Mouse (Mus musculus): ENCODE measurements around the gene Klhl22. TPM values are rescaled to one million over a fixed set of nuclear protein-coding genes. Genes with fewer than 3 reads are reported as not detected.

The Klhl22 gene
- total RNA-seq, 2 experiments from 2014 or later, result 3.9 to 4.2 TPM

- ATAC-seq (replicated peaks; ENCODE audit: low FRiP score, poor library complexity, severe bottlenecking), result no peak
These were observed 68.8 kb downstream of the Klhl22 start for GRCm38 (mm10) chr16:17828229-17828628.

- ATAC-seq (replicated peaks; ENCODE audit: low FRiP score, poor library complexity, severe bottlenecking), result no peak
These were observed 69.4 kb downstream of the Klhl22 start for GRCm38 (mm10) chr16:17828867-17829266.

GRCm38 (mm10) chr16:17830385-17831178 lies 71.2 kb downstream of the Klhl22 start:
- ATAC-seq (replicated peaks; ENCODE audit: low FRiP score, poor library complexity, severe bottlenecking), result no peak

- no peak for ATAC-seq (replicated peaks; ENCODE audit: low FRiP score, poor library complexity, severe bottlenecking)
These were observed 72.4 kb downstream of the Klhl22 start for GRCm38 (mm10) chr16:17831781-17832180.

- ATAC-seq (replicated peaks; ENCODE audit: low FRiP score, poor library complexity, severe bottlenecking), result no peak
These were observed 73.4 kb downstream of the Klhl22 start, which contains the start of gene B830017H08Rik for GRCm38 (mm10) chr16:17832821-17833220. Gene B830017H08Rik, plus strand, starts transcription at chr16:17833121.

- no peak for ATAC-seq (replicated peaks; ENCODE audit: low FRiP score, poor library complexity, severe bottlenecking)
These were observed 73.9 kb downstream of the Klhl22 start for GRCm38 (mm10) chr16:17833321-17833680.

- ATAC-seq (replicated peaks; ENCODE audit: low FRiP score, poor library complexity, severe bottlenecking), result no peak
These were observed 74.4 kb downstream of the Klhl22 start for GRCm38 (mm10) chr16:17833681-17834399.

GRCm38 (mm10) chr16:17834543-17834942 lies 75.1 kb downstream of the Klhl22 start:
- ATAC-seq (replicated peaks; ENCODE audit: low FRiP score, poor library complexity, severe bottlenecking), result no peak

GRCm38 (mm10) chr16:17835481-17835880 lies 76.1 kb downstream of the Klhl22 start:
- no peak for ATAC-seq (replicated peaks; ENCODE audit: low FRiP score, poor library complexity, severe bottlenecking)

- ATAC-seq (replicated peaks; ENCODE audit: low FRiP score, poor library complexity, severe bottlenecking), result no peak
These were observed 78.6 kb downstream of the Klhl22 start, which contains the start of gene Car15 for GRCm38 (mm10) chr16:17838051-17838450. Gene Car15, minus strand, starts transcription at chr16:17838364.

- ATAC-seq (replicated peaks; ENCODE audit: low FRiP score, poor library complexity, severe bottlenecking), result no peak
These were observed 80.6 kb downstream of the Klhl22 start for GRCm38 (mm10) chr16:17839976-17840375.

GRCm38 (mm10) chr16:17842437-17842836 lies 83.0 kb downstream of the Klhl22 start:
- ATAC-seq (replicated peaks; ENCODE audit: low FRiP score, poor library complexity, severe bottlenecking), result no peak

Other genes with a start within 250 kb of the Klhl22 start
- 9.6 and 24.1 TPM in 2 replicates for gene Thap7, start 228.5 kb upstream of the Klhl22 start, total RNA-seq (2015; ENCODE audit: low replicate concordance)
- gene Thap7, start 228.5 kb upstream of the Klhl22 start, total RNA-seq (2017; ENCODE audit: low replicate concordance), result 10.8 and 16.3 TPM in 2 replicates
- gene Lrrc74b, start 198.4 kb upstream of the Klhl22 start, total RNA-seq (2015; ENCODE audit: low replicate concordance), result not detected in 2 replicates
- gene Lrrc74b, start 198.4 kb upstream of the Klhl22 start, total RNA-seq (2017; ENCODE audit: low replicate concordance), result not detected in 2 replicates
- not detected in 2 replicates for gene P2rx6, start 197.7 kb upstream of the Klhl22 start, total RNA-seq (2015; ENCODE audit: low replicate concordance)
- gene P2rx6, start 197.7 kb upstream of the Klhl22 start, total RNA-seq (2017; ENCODE audit: low replicate concordance), result not detected in 2 replicates
- 2.2 TPM in 1 of 2 replicates, not detected in the other for gene Slc7a4, start 176.4 kb upstream of the Klhl22 start, total RNA-seq (2015; ENCODE audit: low replicate concordance)
- gene Slc7a4, start 176.4 kb upstream of the Klhl22 start, total RNA-seq (2017; ENCODE audit: low replicate concordance), result not detected in 2 replicates
- gene Smpd4, start 140.3 kb upstream of the Klhl22 start, total RNA-seq (2015; ENCODE audit: low replicate concordance), result 59.1 and 97.3 TPM in 2 replicates
- 32.6 and 43.5 TPM in 2 replicates for gene Smpd4, start 140.3 kb upstream of the Klhl22 start, total RNA-seq (2017; ENCODE audit: low replicate concordance)
- gene Ccdc74a, start 113.1 kb upstream of the Klhl22 start, total RNA-seq (2015; ENCODE audit: low replicate concordance), result 5.0 and 11.5 TPM in 2 replicates
- gene Ccdc74a, start 113.1 kb upstream of the Klhl22 start, total RNA-seq (2017; ENCODE audit: low replicate concordance), result 2.8 and 13.5 TPM in 2 replicates
- gene Med15, start 26.7 kb upstream of the Klhl22 start, total RNA-seq (2015; ENCODE audit: low replicate concordance), result 55.1 and 70.8 TPM in 2 replicates
- gene Med15, start 26.7 kb upstream of the Klhl22 start, total RNA-seq (2017; ENCODE audit: low replicate concordance), result 57.3 and 60.2 TPM in 2 replicates
- gene Scarf2, start 37.7 kb downstream of the Klhl22 start, total RNA-seq (2015; ENCODE audit: low replicate concordance), result 0.42 TPM in 1 of 2 replicates, not detected in the other
- not detected in 2 replicates for gene Scarf2, start 37.7 kb downstream of the Klhl22 start, total RNA-seq (2017; ENCODE audit: low replicate concordance)
- gene B830017H08Rik, start 73.5 kb downstream of the Klhl22 start, total RNA-seq (2015; ENCODE audit: low replicate concordance), result not detected in 2 replicates
- gene B830017H08Rik, start 73.5 kb downstream of the Klhl22 start, total RNA-seq (2017; ENCODE audit: low replicate concordance), result not detected in 2 replicates
- gene Car15, start 78.7 kb downstream of the Klhl22 start, total RNA-seq (2015; ENCODE audit: low replicate concordance), result 7.1 and 9.7 TPM in 2 replicates
- gene Car15, start 78.7 kb downstream of the Klhl22 start, total RNA-seq (2017; ENCODE audit: low replicate concordance), result 4.6 and 9.5 TPM in 2 replicates
- gene Gm20518, start 132.1 kb downstream of the Klhl22 start, total RNA-seq (2015; ENCODE audit: low replicate concordance), result 1.8 and 2.1 TPM in 2 replicates
- gene Gm20518, start 132.1 kb downstream of the Klhl22 start, total RNA-seq (2017; ENCODE audit: low replicate concordance), result 1.0 TPM in 1 of 2 replicates, not detected in the other
- not detected in 2 replicates for gene Tssk1, start 134.6 kb downstream of the Klhl22 start, total RNA-seq (2015; ENCODE audit: low replicate concordance)
- not detected in 2 replicates for gene Tssk1, start 134.6 kb downstream of the Klhl22 start, total RNA-seq (2017; ENCODE audit: low replicate concordance)
- gene Dgcr2, start 138.9 kb downstream of the Klhl22 start, total RNA-seq (2015; ENCODE audit: low replicate concordance), result 21.4 and 38.9 TPM in 2 replicates
- 41.7 and 42.7 TPM in 2 replicates for gene Dgcr2, start 138.9 kb downstream of the Klhl22 start, total RNA-seq (2017; ENCODE audit: low replicate concordance)
- gene Tssk2, start 139.0 kb downstream of the Klhl22 start, total RNA-seq (2015; ENCODE audit: low replicate concordance), result not detected in 2 replicates
- not detected in 2 replicates for gene Tssk2, start 139.0 kb downstream of the Klhl22 start, total RNA-seq (2017; ENCODE audit: low replicate concordance)
- gene Ess2, start 151.7 kb downstream of the Klhl22 start, total RNA-seq (2015; ENCODE audit: low replicate concordance), result 9.4 and 10.9 TPM in 2 replicates
- 9.6 and 27.5 TPM in 2 replicates for gene Ess2, start 151.7 kb downstream of the Klhl22 start, total RNA-seq (2017; ENCODE audit: low replicate concordance)
- not detected in 2 replicates for gene Gsc2, start 155.4 kb downstream of the Klhl22 start, total RNA-seq (2015; ENCODE audit: low replicate concordance)
- not detected in 2 replicates for gene Gsc2, start 155.4 kb downstream of the Klhl22 start, total RNA-seq (2017; ENCODE audit: low replicate concordance)
- gene Slc25a1, start 168.6 kb downstream of the Klhl22 start, total RNA-seq (2015; ENCODE audit: low replicate concordance), result 0.84 and 12.3 TPM in 2 replicates
- gene Slc25a1, start 168.6 kb downstream of the Klhl22 start, total RNA-seq (2017; ENCODE audit: low replicate concordance), result 8.5 and 9.9 TPM in 2 replicates
- gene Vpreb2, start 220.8 kb downstream of the Klhl22 start, total RNA-seq (2015; ENCODE audit: low replicate concordance), result 8.8 TPM in 1 of 2 replicates, not detected in the other
- not detected in 2 replicates for gene Vpreb2, start 220.8 kb downstream of the Klhl22 start, total RNA-seq (2017; ENCODE audit: low replicate concordance)

All from erythroid progenitor cell, adult 5-6 weeks (primary cell).